Mouse (Mus musculus) liver, embryonic 14.5 days (tissue): ENCODE results near the gene Cdk13.

Source experiments
- CTCF ChIP-seq: IDR thresholded peaks from 2 replicates; pipeline ENCODE4 v1.5.1; 2016; ENCODE audit warnings: antibody characterized with exemption, low read depth, control low read depth
- EP300 ChIP-seq: IDR thresholded peaks from 2 replicates; pipeline ENCODE4 v1.6.1; 2016; ENCODE audit warnings: antibody characterized with exemption, low read depth

- TF ChIP-seq CTCF (no peak), EP300 (no peak)
These were observed 29.5 kb downstream of the Cdk13 start for GRCm38 (mm10) chr13:17775364-17775763.
